Mouse (Mus musculus) heart, postnatal 10 days (tissue): ENCODE data around the gene Fat2. TPM values are rescaled to one million over a fixed set of nuclear protein-coding genes. Genes with fewer than 3 reads are reported as not detected.

Source experiments
- total RNA-seq, 2 experiments: library from RNA; stranded (reverse); gene quantifications; 2 replicates each; pipeline ENCODE4 v1.2.3; 2021

Fat2 gene
- total RNA-seq, 2 experiments from 2014 or later = 0.02 to 0.05 TPM

Other genes starting within 250 kb of the Fat2 start
- gene Gm2a, start 238.4 kb downstream of the Fat2 start, total RNA-seq = 10 to 100 TPM; 12.7 to 13.5 TPM
- gene Slc36a3, start 184.9 kb downstream of the Fat2 start, total RNA-seq = not detected
- 10 to 100 TPM in 1 of 2 experiments, 1 to 10 TPM in 1; 9.4 to 24.0 TPM for gene Slc36a2, start 151.5 kb downstream of the Fat2 start, total RNA-seq
- 10 to 100 TPM; 11.4 to 12.9 TPM for gene Slc36a1, start 132.2 kb downstream of the Fat2 start, total RNA-seq
- gene Sparc, start 86.6 kb upstream of the Fat2 start, total RNA-seq = 1,000 to 10,000 TPM; 1,750 to 1,767 TPM
- 100 to 1,000 TPM; 168 to 169 TPM for gene Atox1, start 124.7 kb upstream of the Fat2 start, total RNA-seq
- gene G3bp1, start 133.1 kb upstream of the Fat2 start, total RNA-seq = 10 to 100 TPM; 48.2 to 54.4 TPM